Mouse (Mus musculus): ENCODE data around the gene Eif2a. TPM values are rescaled to one million over a fixed set of nuclear protein-coding genes. Genes with fewer than 3 reads are reported as not detected.
"Not testable (repeated sequence)": the region's sequence is repeated elsewhere in the genome, so short reads cannot be mapped to it uniquely, and the experiment has no call there.

The Eif2a gene
- polyA plus RNA-seq, 2 experiments, result 29.3 to 35.4 TPM

GRCm38 (mm10) chr3:58577506-58578050 is 52.0 kb downstream of the Eif2a start:
- Histone ChIP-seq H3K4me3 (ENCODE audit: insufficient read depth in 1 of 2, low read depth in 2 of 2, low read length in 2 of 2) (peak overlapping the region; percentile 84 to 99; a peak in 3 of 4 replicates), H3K9ac (replicated peaks) (peak overlapping the region; percentile 99), H3K4me2 (ENCODE audit: low read depth) (peak overlapping the region; percentile 74), H3K27ac (no peak overlapping the region), H3K4me1 (replicated peaks; ENCODE audit: control insufficient read depth in 2 of 2, insufficient read depth in 2 of 2, low read length in 1 of 2) (peaks cover 11 to 17% of the 10 kb centered on the region in 2 experiments), H3K36me3 (replicated peaks; ENCODE audit: control insufficient read depth, insufficient read depth, low read depth) (peaks cover 6% of the 10 kb centered on the region; the same call in 1 of the 2 replicates), H3K9me3 (ENCODE audit: control insufficient read depth, low read length) (no peaks in the 10 kb centered on the region), H3K27me3 (ENCODE audit: control insufficient read depth, insufficient read depth, low read length) (no peaks in the 10 kb centered on the region)
- ATAC-seq (ENCODE audit: insufficient read depth) (no peak), DNase-seq (ENCODE audit: low read depth in 3 of 3, low spot score in 3 of 3) (peak in 1 of 3 experiments; percentile 37)
- 19% methylated on average over 8 of the region's 8 CpGs for WGBS (ENCODE audit: insufficient replicate concordance)
- TF ChIP-seq CTCF (IDR thresholded peaks at IDR 0.05; ENCODE audit: low read depth) (no peak), EP300 (IDR thresholded peaks at IDR 0.05; ENCODE audit: low read depth) (no peak)

GRCm38 (mm10) chr3:58581530-58581929 is 55.9 kb downstream of the Eif2a start:
- Histone ChIP-seq H3K36me3 (replicated peaks; ENCODE audit: control insufficient read depth, insufficient read depth, low read depth) (peaks cover 12% of the 10 kb centered on the region), H3K4me2 (ENCODE audit: low read depth) (peak overlapping the region; percentile 20)
- DNase-seq (ENCODE audit: low read depth in 3 of 3, low spot score in 3 of 3), result no peak

DNA sequence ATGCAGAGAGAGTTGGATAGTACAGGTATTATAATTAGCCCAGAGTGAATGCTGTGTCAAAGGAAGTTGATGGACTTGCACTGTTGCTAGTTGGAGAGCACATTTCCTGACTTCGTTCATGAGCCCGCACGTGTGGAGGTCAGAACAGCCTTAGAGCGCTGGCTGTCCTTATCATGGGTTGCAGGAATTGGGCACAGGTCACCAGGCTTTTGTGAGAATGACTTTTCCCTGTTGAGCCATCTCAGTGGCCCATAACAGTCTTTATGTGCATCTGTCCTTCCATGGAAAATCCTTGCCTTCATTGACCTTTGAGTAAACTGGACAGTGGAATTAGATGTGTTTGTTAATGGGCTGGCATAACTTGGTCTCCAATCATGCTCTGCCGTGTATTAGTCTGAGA is 56.7 kb downstream of the Eif2a start:
- no peak for TF ChIP-seq CTCF (IDR thresholded peaks at IDR 0.05; ENCODE audit: low read depth)
- TF ChIP-seq EP300 (IDR thresholded peaks at IDR 0.05; ENCODE audit: low read depth), result no peak
- DNase-seq (ENCODE audit: low read depth in 3 of 3, low spot score in 3 of 3) (no peak), ATAC-seq (ENCODE audit: insufficient read depth) (no peak)
- Histone ChIP-seq H3K36me3 (replicated peaks; ENCODE audit: control insufficient read depth, insufficient read depth, low read depth) (peaks cover 12% of the 10 kb centered on the region), H3K4me3 (ENCODE audit: insufficient read depth in 1 of 2, low read depth in 2 of 2, low read length in 2 of 2) (no peak overlapping the region), H3K4me1 (replicated peaks; ENCODE audit: control insufficient read depth in 2 of 2, insufficient read depth in 2 of 2, low read length in 1 of 2) (peaks cover 16 to 20% of the 10 kb centered on the region in 2 experiments), H3K27ac (no peak overlapping the region), H3K4me2 (ENCODE audit: low read depth) (no peak overlapping the region), H3K27me3 (ENCODE audit: control insufficient read depth, insufficient read depth, low read length) (no peaks in the 10 kb centered on the region), H3K9me3 (ENCODE audit: control insufficient read depth, low read length) (no peaks in the 10 kb centered on the region), H3K9ac (replicated peaks) (no peak overlapping the region)
- WGBS (ENCODE audit: insufficient replicate concordance), result 25% methylated on average over 5 of the region's 5 CpGs

More at GRCm38 (mm10) chr3:58581530-58581929, 55.9 kb downstream of the Eif2a start:
- Histone ChIP-seq H3K9me3 (ENCODE audit: control insufficient read depth, low read length) (no peaks in the 10 kb centered on the region), H3K27me3 (ENCODE audit: control insufficient read depth, insufficient read depth, low read length) (no peaks in the 10 kb centered on the region), H3K4me3 (ENCODE audit: insufficient read depth in 1 of 2, low read depth in 2 of 2, low read length in 2 of 2) (no peak overlapping the region), H3K9ac (replicated peaks) (0 out of 2 replicates have a peak overlapping the region, but pooled peaks have one; percentile 18), H3K4me1 (replicated peaks; ENCODE audit: control insufficient read depth in 2 of 2, insufficient read depth in 2 of 2, low read length in 1 of 2) (peaks cover 16 to 20% of the 10 kb centered on the region in 2 experiments), H3K27ac (no peak overlapping the region)
- ATAC-seq (ENCODE audit: insufficient read depth), result no peak
- 67% methylated on average over 4 of the region's 4 CpGs for WGBS (ENCODE audit: insufficient replicate concordance)
- TF ChIP-seq EP300 (IDR thresholded peaks at IDR 0.05; ENCODE audit: low read depth) (no peak), CTCF (IDR thresholded peaks at IDR 0.05; ENCODE audit: low read depth) (no peak)

DNA sequence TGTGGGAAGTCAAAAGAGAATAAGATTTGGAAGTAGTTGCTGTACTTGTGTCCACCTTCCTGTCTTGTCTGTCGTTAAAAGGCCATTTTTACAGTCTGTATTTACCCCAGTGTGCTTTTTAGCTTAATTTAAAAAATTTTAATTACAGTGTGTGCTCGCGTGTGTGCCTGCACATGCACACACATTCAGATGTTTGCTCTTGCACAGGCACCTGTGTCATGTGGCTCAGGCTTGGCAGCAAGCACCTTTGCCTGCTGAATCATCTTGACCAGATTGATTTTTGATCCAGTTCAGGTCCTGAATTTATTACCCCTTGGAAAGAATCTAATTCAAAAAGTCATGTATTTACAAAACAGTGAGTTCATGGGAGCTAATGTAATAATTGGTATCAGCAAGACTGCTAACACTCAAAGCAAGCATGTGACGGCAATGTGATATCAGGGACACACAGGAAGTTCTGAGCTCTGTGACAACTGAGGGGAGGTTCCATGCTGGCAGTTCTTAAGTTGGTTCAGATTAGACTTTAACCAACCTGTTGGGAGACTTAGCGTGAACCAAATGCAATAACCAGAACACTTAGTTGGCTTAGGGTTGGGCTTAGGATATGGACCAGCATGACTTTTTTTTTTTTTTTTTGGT is 57.3 kb downstream of the Eif2a start:
- ATAC-seq (ENCODE audit: insufficient read depth) (peak; percentile 64), DNase-seq (ENCODE audit: low read depth in 3 of 3, low spot score in 3 of 3) (peak; percentile 42 to 53 (median 44))
- H3K27ac ChIP-seq, result no peak overlapping the region
- no peaks in the 10 kb centered on the region for H3K27me3 ChIP-seq (ENCODE audit: control insufficient read depth, insufficient read depth, low read length)
- no peak overlapping the region for H3K4me2 ChIP-seq (ENCODE audit: low read depth)
- peaks cover 16 to 20% of the 10 kb centered on the region in 2 experiments for H3K4me1 ChIP-seq (replicated peaks; ENCODE audit: control insufficient read depth in 2 of 2, insufficient read depth in 2 of 2, low read length in 1 of 2)
- TF ChIP-seq EP300 (IDR thresholded peaks at IDR 0.05; ENCODE audit: low read depth), result peak; percentile 33; the same call in 1 of the 2 replicates
- no peak for TF ChIP-seq CTCF (IDR thresholded peaks at IDR 0.05; ENCODE audit: low read depth)
- no peak overlapping the region for H3K4me3 ChIP-seq (ENCODE audit: insufficient read depth in 1 of 2, low read depth in 2 of 2, low read length in 2 of 2)
- H3K36me3 ChIP-seq (replicated peaks; ENCODE audit: control insufficient read depth, insufficient read depth, low read depth), result peaks cover 14% of the 10 kb centered on the region
- H3K9me3 ChIP-seq (ENCODE audit: control insufficient read depth, low read length), result no peaks in the 10 kb centered on the region
- WGBS (ENCODE audit: insufficient replicate concordance), result 47% methylated on average over 5 of the region's 5 CpGs
- no peak overlapping the region for H3K9ac ChIP-seq (replicated peaks)

- not testable (repeated sequence) for H3K4me2 ChIP-seq (ENCODE audit: low read depth); H3K4me1 ChIP-seq (replicated peaks; ENCODE audit: control insufficient read depth in 2 of 2, insufficient read depth in 2 of 2, low read length in 1 of 2); H3K27ac ChIP-seq; H3K9ac ChIP-seq (replicated peaks); H3K9me3 ChIP-seq (ENCODE audit: control insufficient read depth, low read length); DNase-seq (ENCODE audit: low read depth in 3 of 3, low spot score in 3 of 3); H3K4me3 ChIP-seq (ENCODE audit: insufficient read depth in 1 of 2, low read depth in 2 of 2, low read length in 2 of 2); H3K27me3 ChIP-seq (ENCODE audit: control insufficient read depth, insufficient read depth, low read length); ATAC-seq (ENCODE audit: insufficient read depth)
- 83% methylated on average over 4 of the region's 4 CpGs for WGBS (ENCODE audit: insufficient replicate concordance)
- peaks cover 31% of the 10 kb centered on the region for H3K36me3 ChIP-seq (replicated peaks; ENCODE audit: control insufficient read depth, insufficient read depth, low read depth)
Measured at GRCm38 (mm10) chr3:58590544-58590943, 64.9 kb downstream of the Eif2a start.

- H3K4me3 ChIP-seq (ENCODE audit: insufficient read depth in 1 of 2, low read depth in 2 of 2, low read length in 2 of 2); H3K9ac ChIP-seq (replicated peaks); H3K4me2 ChIP-seq (ENCODE audit: low read depth); ATAC-seq (ENCODE audit: insufficient read depth); H3K9me3 ChIP-seq (ENCODE audit: control insufficient read depth, low read length); DNase-seq (ENCODE audit: low read depth in 3 of 3, low spot score in 3 of 3); H3K27ac ChIP-seq; H3K27me3 ChIP-seq (ENCODE audit: control insufficient read depth, insufficient read depth, low read length); H3K4me1 ChIP-seq (replicated peaks; ENCODE audit: control insufficient read depth in 2 of 2, insufficient read depth in 2 of 2, low read length in 1 of 2): not testable (repeated sequence)
- 87% methylated on average over 7 of the region's 7 CpGs for WGBS (ENCODE audit: insufficient replicate concordance)
- H3K36me3 ChIP-seq (replicated peaks; ENCODE audit: control insufficient read depth, insufficient read depth, low read depth), result peaks cover 25% of the 10 kb centered on the region
Measured at GRCm38 (mm10) chr3:58592666-58593065, 67.0 kb downstream of the Eif2a start.

Data from liver, embryonic 14.5 days (tissue).